Mouse (Mus musculus): ENCODE measurements around the gene Zfyve28. TPM values are rescaled to one million over a fixed set of nuclear protein-coding genes. Genes with fewer than 3 reads are reported as not detected.
A peak's percentile ranks its signal among the peaks of the same experiment; 100 is the strongest.

Gene Zfyve28
- polyA plus RNA-seq, 1 experiment: 0.08 TPM

DNA sequence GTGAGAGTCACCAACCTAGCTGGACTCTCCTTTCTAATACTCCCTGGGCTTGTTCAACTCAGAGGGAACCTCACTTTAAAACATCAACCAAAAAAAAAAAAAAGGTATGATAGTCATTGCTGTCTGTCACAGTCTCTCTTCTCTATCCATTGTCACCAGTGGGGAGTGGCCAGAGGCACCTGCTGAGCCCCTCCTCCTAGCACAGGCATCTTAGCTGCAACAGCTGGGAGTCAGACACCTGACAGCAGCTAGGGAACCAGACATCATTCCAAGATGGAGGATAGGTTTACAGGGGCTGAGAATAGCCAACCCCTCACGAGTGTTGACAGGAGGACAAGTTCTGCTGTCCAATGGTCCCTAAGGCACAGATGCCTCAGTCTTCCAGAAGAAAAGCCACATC is 93.8 kb downstream of the Zfyve28 start:
- TF ChIP-seq MYOD1 (IDR thresholded peaks at IDR 0.05; ENCODE audit: control insufficient read depth in 1 of 3, insufficient read length in 2 of 3, low read depth in 2 of 3) (peak in 1 of 3 experiments; percentile 59), MYOG (IDR thresholded peaks at IDR 0.05; ENCODE audit: control insufficient read depth in 1 of 3, insufficient read depth in 1 of 3, insufficient read length in 2 of 3, low read depth in 2 of 3) (peak in 1 of 3 experiments; percentile 60), USF1 (IDR thresholded peaks at IDR 0.05; ENCODE audit: low read depth) (no peak)
- H3K4me2 ChIP-seq (ENCODE audit: low read depth): no peak overlapping the region
- no peaks in the 10 kb centered on the region for H3K36me3 ChIP-seq (ENCODE audit: control insufficient read depth, insufficient read depth)
- no peak overlapping the region for H3K4me3 ChIP-seq
- H3K27me3 ChIP-seq (ENCODE audit: control insufficient read depth, insufficient read depth, insufficient read length): peaks cover 15% of the 10 kb centered on the region
- H3ac ChIP-seq (ENCODE audit: control insufficient read depth, insufficient read length): no peak overlapping the region
- no peaks in the 10 kb centered on the region for H3K79me2 ChIP-seq (ENCODE audit: control insufficient read depth, insufficient read depth)

GRCm38 (mm10) chr5:34191843-34192242 is 96.4 kb downstream of the Zfyve28 start:
- Histone ChIP-seq H3K27me3 (ENCODE audit: control insufficient read depth, insufficient read depth, insufficient read length) (peaks cover 6% of the 10 kb centered on the region), H3ac (ENCODE audit: control insufficient read depth, insufficient read length) (no peak overlapping the region), H3K4me3 (no peak overlapping the region), H3K36me3 (ENCODE audit: control insufficient read depth, insufficient read depth) (no peaks in the 10 kb centered on the region), H3K4me2 (ENCODE audit: low read depth) (no peak overlapping the region), H3K79me2 (ENCODE audit: control insufficient read depth, insufficient read depth) (no peaks in the 10 kb centered on the region)
- no peak for TF ChIP-seq REST (IDR thresholded peaks at IDR 0.05; ENCODE audit: insufficient read depth, insufficient read length)
- TF ChIP-seq MYOG (IDR thresholded peaks at IDR 0.05; ENCODE audit: control insufficient read depth in 1 of 3, insufficient read depth in 1 of 3, insufficient read length in 2 of 3, low read depth in 2 of 3): no peak
- TF ChIP-seq CEBPB (IDR thresholded peaks at IDR 0.05; ENCODE audit: insufficient read depth, poor library complexity, severe bottlenecking): no peak
- TF ChIP-seq MYOD1 (IDR thresholded peaks at IDR 0.05; ENCODE audit: control insufficient read depth in 1 of 3, insufficient read length in 2 of 3, low read depth in 2 of 3): no peak
- TF ChIP-seq MAX (IDR thresholded peaks at IDR 0.05; ENCODE audit: low read depth): no peak
- no peak for TF ChIP-seq POLR2AphosphoS2 (IDR thresholded peaks at IDR 0.05; ENCODE audit: insufficient read length, low read depth)

- TF ChIP-seq REST (IDR thresholded peaks at IDR 0.05; ENCODE audit: insufficient read depth, insufficient read length) (no peak), POLR2AphosphoS2 (IDR thresholded peaks at IDR 0.05; ENCODE audit: insufficient read length, low read depth) (no peak), TCF3 (IDR thresholded peaks at IDR 0.05; ENCODE audit: insufficient read length, low read depth) (no peak), E2F4 (IDR thresholded peaks at IDR 0.05; ENCODE audit: insufficient read depth) (no peak), MAX (IDR thresholded peaks at IDR 0.05; ENCODE audit: low read depth) (no peak), TCF12 (IDR thresholded peaks at IDR 0.05; ENCODE audit: insufficient read depth, poor library complexity, severe bottlenecking) (no peak), SRF (IDR thresholded peaks at IDR 0.05; ENCODE audit: control insufficient read depth, insufficient read length, low read depth) (no peak), USF1 (IDR thresholded peaks at IDR 0.05; ENCODE audit: low read depth) (no peak), POLR2A (IDR thresholded peaks at IDR 0.05; ENCODE audit: insufficient read length, low read depth) (no peak)
- Histone ChIP-seq H3K4me2 (ENCODE audit: low read depth) (no peak overlapping the region), H3K36me3 (ENCODE audit: control insufficient read depth, insufficient read depth) (no peaks in the 10 kb centered on the region), H3K4me3 (no peak overlapping the region), H3K27me3 (ENCODE audit: control insufficient read depth, insufficient read depth, insufficient read length) (no peaks in the 10 kb centered on the region), H3K79me2 (ENCODE audit: control insufficient read depth, insufficient read depth) (no peaks in the 10 kb centered on the region), H3ac (ENCODE audit: control insufficient read depth, insufficient read length) (no peak overlapping the region)
Measured at GRCm38 (mm10) chr5:34191021-34191420, 97.2 kb downstream of the Zfyve28 start.

DNA sequence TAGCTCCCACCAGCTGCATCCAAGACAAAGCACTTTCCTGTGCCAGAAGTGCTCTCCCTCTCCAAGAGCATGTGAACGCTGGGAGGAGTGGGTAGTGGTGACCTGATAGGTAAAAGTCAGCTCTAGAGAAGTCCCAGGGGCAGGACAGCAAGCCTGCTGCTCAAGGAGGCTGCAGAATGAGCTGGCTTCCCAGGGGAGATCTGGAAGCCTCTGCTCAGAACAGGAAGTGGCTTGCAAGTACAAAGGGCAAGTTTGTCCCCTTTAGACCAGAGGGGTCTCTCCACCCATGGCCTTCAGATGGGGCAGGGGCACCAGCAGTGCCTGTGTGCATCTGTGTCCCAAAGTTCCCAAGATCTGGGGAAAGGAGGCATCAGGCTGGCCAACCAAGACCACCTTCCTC is 98.7 kb downstream of the Zfyve28 start:
- H3ac ChIP-seq (ENCODE audit: control insufficient read depth, insufficient read length): no peak overlapping the region
- no peak overlapping the region for H3K4me2 ChIP-seq (ENCODE audit: low read depth)
- no peak overlapping the region for H3K4me3 ChIP-seq
- H3K27me3 ChIP-seq (ENCODE audit: control insufficient read depth, insufficient read depth, insufficient read length): no peaks in the 10 kb centered on the region
- no peaks in the 10 kb centered on the region for H3K36me3 ChIP-seq (ENCODE audit: control insufficient read depth, insufficient read depth)
- TF ChIP-seq REST (IDR thresholded peaks at IDR 0.05; ENCODE audit: insufficient read depth, insufficient read length): no peak
- TF ChIP-seq MAX (IDR thresholded peaks at IDR 0.05; ENCODE audit: low read depth): no peak
- no peak for TF ChIP-seq TCF3 (IDR thresholded peaks at IDR 0.05; ENCODE audit: insufficient read length, low read depth)
- TF ChIP-seq CEBPB (IDR thresholded peaks at IDR 0.05; ENCODE audit: insufficient read depth, poor library complexity, severe bottlenecking): no peak
- TF ChIP-seq USF1 (IDR thresholded peaks at IDR 0.05; ENCODE audit: low read depth): no peak
- no peak for TF ChIP-seq E2F4 (IDR thresholded peaks at IDR 0.05; ENCODE audit: insufficient read depth)
- no peak for TF ChIP-seq TCF12 (IDR thresholded peaks at IDR 0.05; ENCODE audit: insufficient read depth, poor library complexity, severe bottlenecking)
- TF ChIP-seq SRF (IDR thresholded peaks at IDR 0.05; ENCODE audit: control insufficient read depth, insufficient read length, low read depth): no peak
- TF ChIP-seq MYOG (IDR thresholded peaks at IDR 0.05; ENCODE audit: control insufficient read depth in 1 of 3, insufficient read depth in 1 of 3, insufficient read length in 2 of 3, low read depth in 2 of 3): no peak
- TF ChIP-seq POLR2A (IDR thresholded peaks at IDR 0.05; ENCODE audit: insufficient read length, low read depth): no peak
- no peak for TF ChIP-seq POLR2AphosphoS2 (IDR thresholded peaks at IDR 0.05; ENCODE audit: insufficient read length, low read depth)
- no peak for TF ChIP-seq MYOD1 (IDR thresholded peaks at IDR 0.05; ENCODE audit: control insufficient read depth in 1 of 3, insufficient read length in 2 of 3, low read depth in 2 of 3)
- H3K79me2 ChIP-seq (ENCODE audit: control insufficient read depth, insufficient read depth): no peaks in the 10 kb centered on the region

- no peaks in the 10 kb centered on the region for H3K79me2 ChIP-seq (ENCODE audit: control insufficient read depth, insufficient read depth)
- H3K36me3 ChIP-seq (ENCODE audit: control insufficient read depth, insufficient read depth): no peaks in the 10 kb centered on the region
- no peaks in the 10 kb centered on the region for H3K27me3 ChIP-seq (ENCODE audit: control insufficient read depth, insufficient read depth, insufficient read length)
- H3K4me3 ChIP-seq: peak overlapping the region; percentile 52
- TF ChIP-seq MYOG (IDR thresholded peaks at IDR 0.05; ENCODE audit: control insufficient read depth in 1 of 3, insufficient read depth in 1 of 3, insufficient read length in 2 of 3, low read depth in 2 of 3) (peak in 2 of 3 experiments; percentile 49 to 70), TCF12 (IDR thresholded peaks at IDR 0.05; ENCODE audit: insufficient read depth, poor library complexity, severe bottlenecking) (peak; percentile 24), TCF3 (IDR thresholded peaks at IDR 0.05; ENCODE audit: insufficient read length, low read depth) (no peak), MYOD1 (IDR thresholded peaks at IDR 0.05; ENCODE audit: control insufficient read depth in 1 of 3, insufficient read length in 2 of 3, low read depth in 2 of 3) (peak; percentile 25 to 73 (median 41)), POLR2A (IDR thresholded peaks at IDR 0.05; ENCODE audit: insufficient read length, low read depth) (no peak)
- H3K4me2 ChIP-seq (ENCODE audit: low read depth): peak overlapping the region; percentile 74
- no peak overlapping the region for H3ac ChIP-seq (ENCODE audit: control insufficient read depth, insufficient read length)
Measured at GRCm38 (mm10) chr5:34188856-34189255, 99.4 kb downstream of the Zfyve28 start.

All from myocyte (in vitro differentiated cells).